Mouse (Mus musculus) stomach, embryonic 14.5 days (tissue): Measurements from ENCODE around the gene Jade2. TPM values are rescaled to one million over a fixed set of nuclear protein-coding genes. Genes with fewer than 3 reads are reported as not detected.
"Not testable (repeated sequence)": the region's sequence is repeated elsewhere in the genome, so short reads cannot be mapped to it uniquely, and the experiment has no call there.

ENCODE experiments used
- ATAC-seq: fragments of 200-750 bp; cut with Nextera tagmentation; 2 replicates; pipeline ENCODE4 v1.8.0; 2017; ENCODE audit warnings: low read depth, moderate TSS enrichment; ENCODE audit not compliant: insufficient number of reproducible peaks, insufficient read depth, low FRiP score
- H3K27ac ChIP-seq: fragments of 300-500 bp; sonication (generic); 2 replicates; pipeline ENCODE4 v1.5.1; 2014; ENCODE audit warnings: mild to moderate bottlenecking, low read length, moderate library complexity, mixed read lengths
- H3K27me3 ChIP-seq: fragments of 300-500 bp; sonication (generic); 2 replicates; pipeline ENCODE4 v1.6.1; 2014; ENCODE audit warnings: low read length, control low read depth, mixed read lengths; ENCODE audit not compliant: control insufficient read depth, insufficient read depth
- H3K36me3 ChIP-seq: fragments of 300-500 bp; sonication (generic); 2 replicates; pipeline ENCODE4 v1.6.1; 2014; ENCODE audit warnings: mild to moderate bottlenecking, control low read depth, low read length, moderate library complexity, mixed read lengths; ENCODE audit not compliant: control insufficient read depth, insufficient read depth
- H3K4me1 ChIP-seq: fragments of 300-500 bp; sonication (generic); 2 replicates; pipeline ENCODE4 v1.6.1; 2014; ENCODE audit warnings: low read length, control low read depth, mixed read lengths; ENCODE audit not compliant: control insufficient read depth, insufficient read depth
- H3K4me2 ChIP-seq: fragments of 300-500 bp; sonication (generic); replicated peaks from 2 replicates; pipeline ENCODE4 v1.6.1; 2014; ENCODE audit warnings: low read depth, low read length, control low read depth
- H3K4me3 ChIP-seq: fragments of 300-500 bp; sonication (generic); 2 replicates; pipeline ENCODE4 v1.5.1; 2014; ENCODE audit warnings: low read depth, low read length, control low read depth
- H3K9ac ChIP-seq: fragments of 300-500 bp; sonication (generic); replicated peaks from 2 replicates; pipeline ENCODE4 v1.6.1; 2014; ENCODE audit warnings: low read depth, mild to moderate bottlenecking, control low read depth, low read length, moderate library complexity, mixed read lengths
- H3K9me3 ChIP-seq: fragments of 300-500 bp; sonication (generic); 2 replicates; pipeline ENCODE4 v1.6.1; 2016; ENCODE audit warnings: low read depth, low read length, control low read depth; ENCODE audit not compliant: control insufficient read depth
- WGBS: fragments of 180-500 bp; shearing (Covaris S2); extraction: QIAGEN DNeasy Blood & Tissue Kit; methylation state at CpG from one replicate; pipeline ENCODE4 v1.1.7; 2014; 5-methylcytosine and 5-hydroxymethylcytosine counted together
- polyA plus RNA-seq: library from polyadenylated mRNA; unstranded; fragments of >200 nt; fragmentation: Nextera tagmentation; extraction: Ambion mirVana; gene quantifications from 2 replicates; pipeline ENCODE4 v1.2.1, GENCODE M21; 2014

The Jade2 gene
- polyA plus RNA-seq, 1 experiment from 2014 or later, result 1.8 TPM

DNA sequence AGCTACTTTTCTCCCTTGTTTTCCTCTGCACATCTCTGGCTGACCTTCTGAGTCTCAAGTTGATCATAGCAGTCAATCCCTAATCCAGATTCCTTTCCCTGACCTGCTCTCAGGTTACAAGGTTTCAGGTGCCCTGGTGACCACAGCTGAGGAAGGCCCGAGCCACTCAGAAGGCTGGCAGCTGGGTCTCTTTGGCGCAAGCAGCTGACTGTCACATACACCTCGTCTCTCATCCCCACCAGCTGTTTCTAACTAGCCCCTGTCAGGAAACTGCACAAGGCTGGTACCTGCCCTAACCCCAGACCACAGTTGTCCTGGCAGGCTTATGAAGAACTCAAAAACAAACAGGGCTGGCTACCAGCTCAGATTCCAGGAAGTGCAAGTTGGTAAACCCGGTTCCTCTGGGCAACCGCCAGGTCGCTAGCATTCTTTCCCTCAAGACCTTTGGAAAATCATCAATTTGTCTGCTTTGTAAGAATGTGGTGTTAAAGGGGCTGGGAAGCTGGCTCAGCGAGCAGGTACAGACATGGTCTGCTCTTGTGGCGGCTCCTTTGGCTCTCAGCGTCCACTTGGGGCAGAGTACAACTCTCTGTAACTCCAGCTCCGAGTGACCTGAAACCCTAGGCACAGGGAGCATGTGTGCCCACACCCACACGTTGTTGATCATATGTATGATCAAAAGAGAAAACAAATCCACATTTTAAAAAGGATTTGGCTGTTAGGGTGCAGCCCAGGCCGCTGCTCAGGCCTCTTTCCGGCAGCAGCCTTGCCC is 50.2 kb downstream of the Jade2 start:
- Histone ChIP-seq H3K27me3 (no peaks in the 10 kb centered on the region), H3K27ac (no peak overlapping the region; the same call in 1 of the 2 replicates), H3K4me1 (peaks cover 3% of the 10 kb centered on the region; the same call in 1 of the 2 replicates), H3K9ac (no peak overlapping the region), H3K9me3 (no peaks in the 10 kb centered on the region; the same call in 1 of the 2 replicates), H3K36me3 (no peaks in the 10 kb centered on the region), H3K4me3 (no peak overlapping the region), H3K4me2 (no peak overlapping the region)
- WGBS, result 37% methylated on average over 13 of the region's 13 CpGs
- no peak for ATAC-seq

- no peak overlapping the region for H3K9ac ChIP-seq
- peaks cover 3% of the 10 kb centered on the region; the same call in 1 of the 2 replicates for H3K4me1 ChIP-seq
- 15% methylated on average over 17 of the region's 17 CpGs for WGBS
- no peaks in the 10 kb centered on the region for H3K36me3 ChIP-seq
- ATAC-seq, result peak; percentile 70; the same call in 1 of the 2 replicates
- H3K4me2 ChIP-seq, result peak overlapping the region; percentile 57
- peak overlapping the region; percentile 50 for H3K27ac ChIP-seq
- H3K4me3 ChIP-seq, result peak overlapping the region; percentile 38
- H3K27me3 ChIP-seq, result no peaks in the 10 kb centered on the region
- H3K9me3 ChIP-seq, result no peaks in the 10 kb centered on the region
Measured at GRCm38 (mm10) chr11:51805221-51805981, 52.1 kb downstream of the Jade2 start.

GRCm38 (mm10) chr11:51800634-51801325 is 56.7 kb downstream of the Jade2 start:
- Histone ChIP-seq H3K4me1 (peaks cover 3% of the 10 kb centered on the region; the same call in 1 of the 2 replicates), H3K27me3 (no peaks in the 10 kb centered on the region), H3K4me3 (no peak overlapping the region), H3K27ac (no peak overlapping the region), H3K36me3 (no peaks in the 10 kb centered on the region), H3K9me3 (no peaks in the 10 kb centered on the region), H3K4me2 (no peak overlapping the region), H3K9ac (no peak overlapping the region)
- 27% methylated on average over 7 of the region's 8 CpGs for WGBS
- ATAC-seq, result no peak

- H3K4me1 ChIP-seq, result no peaks in the 10 kb centered on the region
- H3K27me3 ChIP-seq, result no peaks in the 10 kb centered on the region
- 76% methylated on average over 4 of the region's 4 CpGs for WGBS
- no peak overlapping the region for H3K27ac ChIP-seq
- H3K4me3 ChIP-seq, result no peak overlapping the region
- ATAC-seq, result no peak
- H3K9ac ChIP-seq, result no peak overlapping the region
- no peak overlapping the region for H3K4me2 ChIP-seq
- no peaks in the 10 kb centered on the region for H3K9me3 ChIP-seq
- peaks cover 11% of the 10 kb centered on the region for H3K36me3 ChIP-seq
Measured at GRCm38 (mm10) chr11:51796272-51796671, 61.2 kb downstream of the Jade2 start.

DNA sequence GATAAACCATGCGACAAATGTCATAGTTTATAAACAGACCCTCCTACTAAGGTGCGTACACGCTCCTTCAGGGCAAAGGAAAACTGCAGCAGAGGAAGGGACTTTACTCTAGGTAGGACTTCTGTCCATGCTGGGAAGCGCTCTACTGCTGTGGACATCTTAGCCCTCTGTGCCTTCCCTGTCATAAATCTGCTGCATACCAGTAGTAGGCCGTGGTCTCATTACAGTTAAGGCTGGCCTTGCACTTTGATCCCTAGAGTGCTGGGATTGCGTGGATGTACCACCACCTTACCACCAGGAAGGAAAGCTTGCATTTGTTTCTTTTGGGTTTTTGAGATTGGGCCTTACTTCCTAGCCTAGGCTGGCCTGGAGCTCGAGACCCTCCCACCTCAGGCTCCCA is 66.8 kb downstream of the Jade2 start:
- Histone ChIP-seq H3K27me3 (no peaks in the 10 kb centered on the region), H3K27ac (no peak overlapping the region), H3K4me1 (no peaks in the 10 kb centered on the region), H3K4me3 (no peak overlapping the region), H3K9me3 (no peaks in the 10 kb centered on the region), H3K4me2 (no peak overlapping the region), H3K36me3 (peaks cover 48% of the 10 kb centered on the region), H3K9ac (no peak overlapping the region)
- ATAC-seq, result no peak
- 93% methylated on average over 7 of the region's 7 CpGs for WGBS

DNA sequence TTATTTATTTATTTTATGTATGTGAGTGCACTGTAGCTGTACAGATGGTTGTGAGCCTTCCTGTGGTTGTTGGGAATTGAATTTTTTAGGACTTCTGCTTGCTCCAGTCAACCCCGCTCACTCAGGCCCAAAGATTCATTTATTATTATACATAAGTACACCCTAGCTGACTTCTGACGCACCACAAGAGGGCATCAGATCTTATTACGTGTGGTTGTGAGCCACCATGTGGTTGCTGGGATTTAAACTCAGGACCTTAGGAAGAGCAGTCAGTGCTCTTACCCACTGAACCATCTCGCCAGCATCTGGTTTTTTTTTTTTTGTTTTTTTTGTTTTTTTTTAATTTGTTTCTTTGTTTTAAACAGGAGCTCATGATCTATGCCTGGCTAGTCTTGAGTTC is 67.7 kb downstream of the Jade2 start:
- H3K4me1 ChIP-seq, H3K9me3 ChIP-seq, H3K9ac ChIP-seq, H3K4me2 ChIP-seq, ATAC-seq, H3K27ac ChIP-seq, H3K4me3 ChIP-seq, H3K27me3 ChIP-seq: not testable (repeated sequence)
- peaks cover 51% of the 10 kb centered on the region for H3K36me3 ChIP-seq
- WGBS, result 83% methylated on average over 4 of the region's 4 CpGs

GRCm38 (mm10) chr11:51785926-51786325 is 71.5 kb downstream of the Jade2 start:
- H3K27ac ChIP-seq, result no peak overlapping the region
- 94% methylated on average over 6 of the region's 6 CpGs for WGBS
- no peak for ATAC-seq
- H3K9ac ChIP-seq, result no peak overlapping the region
- no peak overlapping the region for H3K4me2 ChIP-seq
- H3K4me1 ChIP-seq, result no peaks in the 10 kb centered on the region
- no peak overlapping the region for H3K4me3 ChIP-seq
- peaks cover 49% of the 10 kb centered on the region for H3K36me3 ChIP-seq
- H3K9me3 ChIP-seq, result no peaks in the 10 kb centered on the region
- no peaks in the 10 kb centered on the region for H3K27me3 ChIP-seq

DNA sequence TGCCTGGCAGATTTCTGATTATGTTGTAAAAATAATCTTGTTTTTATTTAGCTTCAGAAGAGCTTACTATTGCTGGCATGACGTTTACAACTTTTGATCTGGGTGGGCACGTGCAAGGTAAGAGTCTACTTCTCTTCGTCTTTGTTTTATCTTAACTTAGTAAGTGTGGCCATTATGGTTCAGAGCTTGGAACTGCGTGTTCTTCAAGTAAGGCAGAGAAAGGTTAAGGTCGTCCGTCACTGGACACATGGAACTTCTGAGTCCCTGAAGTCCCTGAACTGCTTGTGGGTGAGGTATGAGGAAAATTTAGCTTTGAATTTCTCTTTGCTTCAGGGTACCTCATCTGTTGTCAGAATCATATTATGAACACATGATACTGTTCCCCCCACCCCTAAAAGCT is 74.7 kb downstream of the Jade2 start:
- H3K4me2 ChIP-seq, result no peak overlapping the region
- no peak overlapping the region for H3K9ac ChIP-seq
- H3K36me3 ChIP-seq, result peaks cover 39% of the 10 kb centered on the region; the same call in 1 of the 2 replicates
- H3K4me3 ChIP-seq, result no peak overlapping the region
- no peak for ATAC-seq
- no peaks in the 10 kb centered on the region for H3K4me1 ChIP-seq
- H3K27ac ChIP-seq, result no peak overlapping the region
- WGBS, result 85% methylated on average over 6 of the region's 6 CpGs
- H3K9me3 ChIP-seq, result no peaks in the 10 kb centered on the region
- H3K27me3 ChIP-seq, result no peaks in the 10 kb centered on the region
